In genomic region chr3:104094646-104095045, GRCm38 (mm10) we compare ENCODE assay signal across 13 mouse cellular contexts.
DNase-seq lines count a peak whose midpoint lies in the region; ATAC-seq and TF ChIP-seq lines count a peak whose summit lies in the region.
"Had no signal": no experiment of that assay in that cellular context is flagged by ENCODE, and none has a peak within 500 bp of the region (broad histone marks: within the 10 kb centered on the region; RNA-seq: fewer than 3 reads in every experiment).

No protein-coding gene starts in this region.

- no peaks in the 10 kb centered on the region for H3K9me3 ChIP-seq in heart, postnatal 0 days (replicated peaks; ENCODE audit: control insufficient read depth, low read length)
- H3K9me3 ChIP-seq in limb, embryonic 10.5 days (replicated peaks) = no peaks in the 10 kb centered on the region
- H3K9me3 ChIP-seq: forebrain, embryonic 10.5 days; heart, embryonic 13.5 days; limb, embryonic 15.5 days had no signal

- H3K27me3 ChIP-seq in heart, postnatal 0 days (ENCODE audit: control insufficient read depth, insufficient read depth, low read length) = no peaks in the 10 kb centered on the region
- no peaks in the 10 kb centered on the region for H3K27me3 ChIP-seq in limb, embryonic 10.5 days (ENCODE audit: low read depth, poor library complexity, severe bottlenecking)
- no peaks in the 10 kb centered on the region for H3K27me3 ChIP-seq in thymus, adult 2 months (ENCODE audit: control insufficient read depth, insufficient read depth, low read length)
- H3K27me3 ChIP-seq: heart, embryonic 13.5 days; limb, embryonic 15.5 days had no signal

- no peak for ATAC-seq in heart, postnatal 0 days (ENCODE audit: insufficient read depth, low read depth)
- ATAC-seq: inflammation-experienced regulatory T-cells, adult 6 months had no signal

- intact Hi-C loops in left cerebral cortex, adult 2 months (cut with DNase I) = no loop called here

- WGBS in heart, postnatal 0 days = 86% methylated on average over 1 of the region's 1 CpGs
- WGBS in limb, embryonic 10.5 days = 90% methylated on average over 1 of the region's 1 CpGs
- 100% methylated on average over 1 of the region's 1 CpGs for WGBS in thymus, adult 2 months

- no peak overlapping the region for H3K27ac ChIP-seq in heart, postnatal 0 days (ENCODE audit: low read depth)
- H3K27ac ChIP-seq in left cerebral cortex, adult 2 months = no peak overlapping the region
- no peak overlapping the region for H3K27ac ChIP-seq in limb, embryonic 10.5 days
- H3K27ac ChIP-seq in thymus, adult 2 months (ENCODE audit: control insufficient read depth, insufficient read depth, low read length) = no peak overlapping the region
- H3K27ac ChIP-seq: forebrain, embryonic 10.5 days; heart, embryonic 13.5 days; limb, embryonic 15.5 days had no signal

- peak; percentile 20; the same call in 1 of the 2 replicates for TF ChIP-seq CTCF in heart, postnatal 0 days (IDR thresholded peaks at IDR 0.05; ENCODE audit: low read depth)
- TF ChIP-seq CTCF in left cerebral cortex, adult 2 months (IDR thresholded peaks at IDR 0.05) = peak; percentile 21
- TF ChIP-seq CTCF in thymus, adult 2 months (IDR thresholded peaks at IDR 0.05; ENCODE audit: borderline replicate concordance, control insufficient read depth, extremely low read depth, insufficient read depth, low read length, poor library complexity) = no peak

- no peak overlapping the region for H3K4me3 ChIP-seq in heart, postnatal 0 days (ENCODE audit: low read depth, low read length)
- H3K4me3 ChIP-seq in left cerebral cortex, adult 2 months = no peak overlapping the region
- H3K4me3 ChIP-seq in limb, embryonic 10.5 days = no peak overlapping the region
- no peak overlapping the region for H3K4me3 ChIP-seq in thymus, adult 2 months (ENCODE audit: control insufficient read depth, insufficient read depth, low read length)
- H3K4me3 ChIP-seq: forebrain, embryonic 10.5 days; heart, embryonic 13.5 days; limb, embryonic 15.5 days had no signal

- no peak overlapping the region for H3K4me2 ChIP-seq in heart, postnatal 0 days (ENCODE audit: low read depth, low read length)
- H3K4me2 ChIP-seq: heart, embryonic 13.5 days; limb, embryonic 15.5 days had no signal

- no peak for TF ChIP-seq EP300 in heart, postnatal 0 days (IDR thresholded peaks at IDR 0.05; ENCODE audit: low read depth)

- peaks cover 7% of the 10 kb centered on the region for H3K36me3 ChIP-seq in heart, postnatal 0 days (replicated peaks; ENCODE audit: control insufficient read depth, insufficient read depth, low read length)
- peaks cover 3% of the 10 kb centered on the region; the same call in 1 of the 2 replicates for H3K36me3 ChIP-seq in limb, embryonic 10.5 days
- peaks cover 6% of the 10 kb centered on the region; the same call in 1 of the 2 replicates for H3K36me3 ChIP-seq in thymus, adult 2 months (ENCODE audit: control insufficient read depth, insufficient read depth, low read length)
- H3K36me3 ChIP-seq: limb, embryonic 15.5 days had no signal

- no peak for TF ChIP-seq POLR2A in thymus, adult 2 months (IDR thresholded peaks at IDR 0.05; ENCODE audit: control insufficient read depth, extremely low read depth, insufficient read depth, low read length, poor library complexity)

- no peak overlapping the region for H3K9ac ChIP-seq in heart, postnatal 0 days (replicated peaks; ENCODE audit: low read depth, low read length)
- H3K9ac ChIP-seq: heart, embryonic 13.5 days; limb, embryonic 15.5 days had no signal

- no peaks in the 10 kb centered on the region for H3K4me1 ChIP-seq in heart, postnatal 0 days (ENCODE audit: control insufficient read depth, insufficient read depth)
- no peaks in the 10 kb centered on the region for H3K4me1 ChIP-seq in limb, embryonic 10.5 days
- no peaks in the 10 kb centered on the region for H3K4me1 ChIP-seq in thymus, adult 2 months (replicated peaks; ENCODE audit: control insufficient read depth, insufficient read depth, low read length)
- H3K4me1 ChIP-seq: forebrain, embryonic 10.5 days; limb, embryonic 15.5 days had no signal

- DNase-seq in heart, postnatal 0 days (ENCODE audit: low spot score) = no peak
- no peak for DNase-seq in heart, adult 8-10 months (ENCODE audit: low spot score)
- no peak for DNase-seq in left cerebral cortex, adult 2 months (ENCODE audit: extremely low spot score in 1 of 2, low spot score in 2 of 2)
- no peak for DNase-seq in left cerebral cortex, adult 11 months (ENCODE audit: low spot score)
- DNase-seq in 416B (ENCODE audit: low read depth) (peak; percentile 31), ZHBTc4 (ENCODE audit: low read depth, low spot score) (peak; percentile 28)
- DNase-seq in limb, embryonic 10.5 days (ENCODE audit: low spot score) = no peak
- no peak for DNase-seq in thymus, adult 2 months
- DNase-seq: cerebellum, adult 8-10 months had no signal

Comparison
In these comparisons a context has a peak if more than half of its experiments do, and no peak if none do; other contexts are left out.
1. DNase-seq: peak in 416B (single experiment) and ZHBTc4 (single experiment); none in heart, postnatal 0 days (single experiment), heart, adult 8-10 months (single experiment), left cerebral cortex, adult 2 months (0 of 2), left cerebral cortex, adult 11 months (single experiment), limb, embryonic 10.5 days (single experiment) and thymus, adult 2 months (single experiment).